18 mouse cellular contexts compared by ENCODE assay signal in the genomic region with DNA sequence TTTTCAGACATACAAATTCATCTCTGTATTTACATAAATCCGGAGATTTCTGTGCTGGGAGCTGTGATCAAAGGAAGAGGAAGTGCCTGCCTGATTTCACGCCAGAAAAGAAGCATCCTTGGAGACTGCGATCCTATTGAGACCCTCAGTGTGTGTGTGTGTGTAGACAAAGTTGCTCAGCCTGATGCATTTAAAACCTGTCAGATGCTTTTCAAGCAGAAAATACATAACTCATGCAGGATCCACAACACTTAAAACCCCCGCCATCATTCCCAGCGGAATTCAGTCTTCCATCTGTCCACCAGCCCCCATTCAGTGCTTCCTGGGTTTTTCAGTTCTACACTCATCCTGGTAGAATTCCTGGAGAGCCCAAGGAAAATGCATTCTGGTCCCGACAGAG.
DNase-seq lines count a peak whose midpoint lies in the region; ATAC-seq and TF ChIP-seq lines count a peak whose summit lies in the region.
"Had no signal": no experiment of that assay in that cellular context is flagged by ENCODE, and none has a peak within 500 bp of the region (broad histone marks: within the 10 kb centered on the region; RNA-seq: fewer than 3 reads in every experiment).

No protein-coding gene starts in this region.

- peaks cover 10% of the 10 kb centered on the region; the same call in 1 of the 2 replicates for H3K4me1 ChIP-seq in midbrain, embryonic 12.5 days
- no peaks in the 10 kb centered on the region for H3K4me1 ChIP-seq in liver, embryonic 11.5 days (replicated peaks; ENCODE audit: control insufficient read depth, insufficient read depth, low read length)
- H3K4me1 ChIP-seq: embryonic facial prominence, embryonic 15.5 days; heart, embryonic 10.5 days; neural tube, embryonic 12.5 days had no signal

- no peaks in the 10 kb centered on the region for H3K36me3 ChIP-seq in midbrain, embryonic 12.5 days
- no peaks in the 10 kb centered on the region for H3K36me3 ChIP-seq in liver, embryonic 11.5 days (ENCODE audit: control insufficient read depth, insufficient read depth, low read length)
- H3K36me3 ChIP-seq: embryonic facial prominence, embryonic 15.5 days; heart, embryonic 10.5 days; hindbrain, embryonic 15.5 days; neural tube, embryonic 12.5 days had no signal

- intact Hi-C loops in left cerebral cortex, adult 2 months (cut with DNase I): loop anchor here (5.0 to 10.0 kb wide), 5 partner anchors 81 to 448 kb away; no protein-coding TSS in a partner anchor

- peak; percentile 60 for DNase-seq in heart, adult 11 months
- DNase-seq in heart, adult 8-10 months (ENCODE audit: low spot score): no peak
- DNase-seq in left cerebral cortex, adult 2 months (ENCODE audit: extremely low spot score in 1 of 2, low spot score in 2 of 2): peak in 1 of 2 experiments; percentile 23
- DNase-seq in left cerebral cortex, adult 11 months (ENCODE audit: low spot score): no peak
- DNase-seq in brain, embryonic 14.5 days (ENCODE audit: low read depth): peak; percentile 69
- no peak for DNase-seq in liver, embryonic 11.5 days (ENCODE audit: low spot score)
- no peak for DNase-seq in liver
- DNase-seq: adrenal gland, postnatal 36 days; gastrocnemius, postnatal 36 days; liver, postnatal 0 days; lung, postnatal 10 days; thymus, adult 2 months had no signal

- H3K27ac ChIP-seq in left cerebral cortex, adult 2 months: peak overlapping the region; percentile 21; the same call in 1 of the 2 replicates
- peak overlapping the region; percentile 70 for H3K27ac ChIP-seq in midbrain, embryonic 12.5 days (replicated peaks)
- no peak overlapping the region for H3K27ac ChIP-seq in liver, embryonic 11.5 days (ENCODE audit: low read depth, low read length)
- H3K27ac ChIP-seq: embryonic facial prominence, embryonic 15.5 days; heart, embryonic 10.5 days; hindbrain, embryonic 15.5 days; neural tube, embryonic 12.5 days had no signal

- peak; percentile 69 for ATAC-seq in midbrain, embryonic 12.5 days (ENCODE audit: low FRiP score, low read depth)
- ATAC-seq in liver, embryonic 11.5 days (replicated peaks; ENCODE audit: low FRiP score): no peak
- ATAC-seq: intestine, embryonic 16.5 days; liver, postnatal 0 days had no signal

- no peaks in the 10 kb centered on the region for H3K9me3 ChIP-seq in midbrain, embryonic 12.5 days
- H3K9me3 ChIP-seq in liver, embryonic 11.5 days (ENCODE audit: control insufficient read depth, low read length): no peaks in the 10 kb centered on the region
- H3K9me3 ChIP-seq: embryonic facial prominence, embryonic 15.5 days; heart, embryonic 10.5 days; hindbrain, embryonic 15.5 days; neural tube, embryonic 12.5 days had no signal

- H3K9ac ChIP-seq in midbrain, embryonic 12.5 days (replicated peaks): no peak overlapping the region; the same call in 1 of the 2 replicates
- no peak overlapping the region for H3K9ac ChIP-seq in liver, embryonic 11.5 days (ENCODE audit: low read depth, low read length)
- H3K9ac ChIP-seq: embryonic facial prominence, embryonic 15.5 days; hindbrain, embryonic 15.5 days; liver, postnatal 0 days; neural tube, embryonic 12.5 days had no signal

- no peak for TF ChIP-seq POLR2A in brain, embryonic 14.5 days (IDR thresholded peaks at IDR 0.05; ENCODE audit: borderline replicate concordance, extremely low read depth, insufficient read depth, insufficient read length, poor library complexity, severe bottlenecking)

- TF ChIP-seq CTCF in left cerebral cortex, adult 2 months (IDR thresholded peaks at IDR 0.05): no peak
- TF ChIP-seq CTCF in brain, embryonic 14.5 days (IDR thresholded peaks at IDR 0.05; ENCODE audit: borderline replicate concordance, extremely low read depth, insufficient read depth, insufficient read length): no peak

- no peak overlapping the region for H3K4me2 ChIP-seq in midbrain, embryonic 12.5 days (replicated peaks)
- no peak overlapping the region for H3K4me2 ChIP-seq in liver, embryonic 11.5 days
- H3K4me2 ChIP-seq: embryonic facial prominence, embryonic 15.5 days; hindbrain, embryonic 15.5 days; neural tube, embryonic 12.5 days had no signal

- H3K27me3 ChIP-seq in midbrain, embryonic 12.5 days: no peaks in the 10 kb centered on the region
- H3K27me3 ChIP-seq in liver, embryonic 11.5 days (replicated peaks; ENCODE audit: control insufficient read depth, insufficient read depth, low read length): no peaks in the 10 kb centered on the region
- H3K27me3 ChIP-seq: embryonic facial prominence, embryonic 15.5 days; hindbrain, embryonic 15.5 days; neural tube, embryonic 12.5 days had no signal

- H3K4me3 ChIP-seq in left cerebral cortex, adult 2 months: no peak overlapping the region
- H3K4me3 ChIP-seq in midbrain, embryonic 12.5 days: no peak overlapping the region
- H3K4me3 ChIP-seq in liver, embryonic 11.5 days (ENCODE audit: low read depth, low read length): no peak overlapping the region
- H3K4me3 ChIP-seq: embryonic facial prominence, embryonic 15.5 days; heart, embryonic 10.5 days; hindbrain, embryonic 15.5 days; neural tube, embryonic 12.5 days had no signal

- WGBS in midbrain, embryonic 12.5 days: 47% methylated on average over 6 of the region's 6 CpGs
- WGBS in liver, embryonic 11.5 days: 74% methylated on average over 6 of the region's 6 CpGs

Comparison
In these comparisons a context has a peak if more than half of its experiments do, and no peak if none do; other contexts are left out.
1. DNase-seq: peak in heart, adult 11 months (single experiment) and brain, embryonic 14.5 days (single experiment); none in heart, adult 8-10 months (single experiment), left cerebral cortex, adult 11 months (single experiment), liver, embryonic 11.5 days (single experiment) and liver (single experiment).